Mouse (Mus musculus): ENCODE data around the gene Chid1.
A peak's percentile ranks its signal among the peaks of the same experiment; 100 is the strongest.

The Chid1 gene

DNA sequence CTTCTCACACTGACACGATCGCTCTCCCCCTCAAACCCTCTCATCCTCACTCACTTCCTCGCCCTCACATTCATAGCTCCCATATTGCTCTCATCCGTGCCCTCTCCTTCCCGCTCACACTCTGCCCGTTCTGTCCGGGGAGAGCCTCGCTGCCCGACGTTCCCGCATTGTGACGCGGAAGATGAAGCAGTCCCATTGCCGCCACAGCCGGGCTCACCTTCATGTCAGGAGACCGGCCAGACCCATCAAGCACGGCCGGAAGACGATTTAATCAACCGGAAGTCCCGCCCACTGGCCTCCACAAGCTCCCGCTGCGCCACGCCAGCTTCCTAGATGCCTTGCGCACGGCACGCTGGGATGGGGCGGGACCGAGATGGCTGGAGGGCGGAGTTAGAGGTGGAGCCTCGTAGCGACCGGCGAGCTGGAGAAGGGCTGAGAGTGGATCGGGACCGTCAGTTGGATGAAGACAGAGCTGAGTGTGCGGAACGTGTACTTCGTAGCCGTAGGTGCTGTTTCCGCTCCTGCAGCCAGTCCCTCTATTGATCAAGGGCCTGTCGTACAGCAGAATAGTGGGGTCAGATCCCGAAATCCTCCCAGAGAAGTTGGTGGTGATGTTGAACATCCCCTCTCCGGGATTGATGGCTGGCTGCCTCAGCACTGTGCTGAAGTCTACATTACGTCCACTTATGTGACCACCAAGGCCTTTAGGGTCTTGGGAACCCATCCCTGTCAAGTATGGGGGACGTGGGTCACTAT, at the start of gene Chid1:
Chid1 (minus strand) TSS at position 302 of the 756 bp plus-strand sequence.
- DNase-seq (ENCODE audit: low spot score in 2 of 2): peak; percentile 99 to 100

DNA sequence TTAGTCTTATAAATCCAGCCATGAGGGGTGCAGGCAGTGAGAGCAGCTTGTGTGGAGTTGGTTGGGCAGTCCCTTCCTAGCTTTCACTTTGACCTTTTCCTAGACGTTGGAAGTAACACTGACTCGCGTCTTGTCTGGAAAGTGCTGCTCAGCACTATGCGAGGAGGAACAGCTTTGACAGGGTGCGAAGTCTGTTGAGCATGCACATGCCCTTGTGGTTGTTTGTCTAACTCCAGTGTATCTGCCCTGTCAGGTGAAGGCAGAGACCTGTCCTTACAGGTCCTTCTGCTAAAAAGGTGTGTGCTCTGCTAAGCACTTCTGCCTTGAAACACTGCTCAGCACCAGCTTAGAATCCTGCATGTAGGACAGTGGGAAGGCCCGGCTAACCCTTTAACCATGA, 49.2 kb upstream of the Chid1 start:
- no peak for DNase-seq (ENCODE audit: low spot score in 2 of 2)

DNA sequence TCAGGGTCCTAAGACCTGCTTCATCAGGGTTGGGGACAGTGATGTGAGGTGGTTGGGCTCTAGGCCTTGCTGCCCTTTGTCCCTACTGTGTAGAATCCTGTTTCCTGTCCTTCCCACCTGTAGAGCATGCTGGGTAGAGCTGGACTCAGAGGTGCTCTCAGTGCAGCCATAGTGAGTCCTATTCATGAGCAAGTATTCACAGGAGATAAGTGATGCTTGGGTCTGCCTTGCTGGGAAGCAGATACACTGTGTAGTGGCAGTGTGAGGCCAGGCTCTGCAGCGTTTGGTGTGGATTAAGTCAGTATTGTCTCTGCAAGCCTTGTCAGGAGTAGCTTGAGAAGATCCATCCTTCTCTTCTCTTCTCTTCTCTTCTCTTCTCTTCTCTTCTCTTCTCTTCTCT, 46.2 kb upstream of the Chid1 start:
- DNase-seq (ENCODE audit: low spot score in 2 of 2): no peak

DNA sequence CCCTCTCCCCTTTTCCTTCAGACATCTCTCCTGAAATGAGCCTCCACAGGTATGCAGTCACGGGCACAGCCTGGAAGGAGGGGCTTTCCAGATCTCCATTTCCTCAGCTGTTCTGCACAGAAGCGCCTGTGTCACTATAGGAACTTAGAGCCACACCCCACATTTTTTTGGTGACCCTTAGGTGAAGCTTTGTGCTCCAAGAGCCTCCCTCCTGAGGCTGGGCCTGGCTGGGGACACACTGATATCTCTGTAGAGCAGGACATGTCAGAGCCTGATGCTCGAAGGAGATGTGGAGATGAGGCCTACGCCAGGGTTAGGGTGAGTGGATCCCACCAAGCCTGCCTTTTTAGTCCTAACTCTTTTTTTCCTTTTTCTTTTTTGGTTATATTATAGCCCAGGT, 45.6 kb upstream of the Chid1 start:
- peak; percentile 77 to 80 for DNase-seq (ENCODE audit: low spot score in 2 of 2)

DNA sequence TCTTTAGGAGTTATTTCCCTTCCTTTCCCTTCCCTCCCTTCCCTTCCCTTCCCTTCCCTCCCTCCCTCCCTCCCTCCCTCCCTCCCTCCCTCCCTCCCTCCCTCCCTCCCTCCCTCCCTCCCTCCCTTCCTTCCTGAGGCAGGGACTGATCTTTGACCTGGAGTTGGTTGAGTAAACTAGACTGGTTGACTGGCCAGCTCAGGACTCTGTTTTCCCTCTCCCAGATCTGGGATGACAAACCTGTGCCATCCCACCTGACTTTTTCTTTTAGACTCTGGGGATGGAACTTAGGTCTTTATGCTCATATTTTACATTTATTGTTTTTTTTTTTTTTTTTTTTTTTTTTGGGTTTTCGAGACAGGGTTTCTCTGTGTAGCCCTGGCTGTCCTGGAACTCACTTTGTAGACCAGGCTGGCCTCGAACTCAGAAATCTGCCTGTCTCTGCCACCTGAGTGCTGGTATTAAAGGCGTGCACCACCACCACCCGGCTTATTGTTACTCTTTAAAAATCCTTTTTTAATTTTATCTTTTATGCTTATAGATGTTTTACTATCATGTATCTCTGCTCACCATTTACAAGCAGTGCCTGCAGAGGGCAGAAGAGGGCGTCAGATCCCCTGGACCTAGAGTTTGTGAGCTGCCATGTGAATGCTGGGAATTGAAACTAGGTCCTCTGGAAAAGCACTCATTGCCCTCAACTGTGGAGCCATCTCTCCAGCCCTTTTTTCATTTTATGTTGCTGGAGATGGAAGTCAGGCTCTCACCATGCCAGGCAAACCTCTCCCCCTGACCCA, 44.6 kb upstream of the Chid1 start:
- peak in 1 of 2 experiments; percentile 53 for DNase-seq (ENCODE audit: low spot score in 2 of 2)

DNA sequence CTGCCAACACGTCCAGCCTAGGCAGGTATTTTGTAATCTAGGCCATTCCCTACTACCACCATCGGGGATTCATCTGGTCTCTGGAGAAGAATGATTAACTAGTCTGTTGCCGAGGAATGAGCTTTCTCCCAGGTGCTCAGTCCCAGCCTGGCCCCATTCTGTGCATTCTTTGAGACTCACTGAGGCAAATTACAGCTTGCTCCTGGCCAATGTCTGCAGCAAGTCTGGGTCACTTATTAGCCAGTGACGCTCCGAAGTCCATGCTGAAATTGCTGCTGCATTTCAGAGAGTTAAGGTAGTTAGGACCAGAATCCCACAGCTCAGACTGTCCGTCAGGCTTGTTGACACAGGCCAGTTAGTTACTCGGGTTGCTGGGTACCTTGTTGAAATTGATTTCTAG, 41.7 kb upstream of the Chid1 start:
- no peak for DNase-seq (ENCODE audit: low spot score in 2 of 2)

DNA sequence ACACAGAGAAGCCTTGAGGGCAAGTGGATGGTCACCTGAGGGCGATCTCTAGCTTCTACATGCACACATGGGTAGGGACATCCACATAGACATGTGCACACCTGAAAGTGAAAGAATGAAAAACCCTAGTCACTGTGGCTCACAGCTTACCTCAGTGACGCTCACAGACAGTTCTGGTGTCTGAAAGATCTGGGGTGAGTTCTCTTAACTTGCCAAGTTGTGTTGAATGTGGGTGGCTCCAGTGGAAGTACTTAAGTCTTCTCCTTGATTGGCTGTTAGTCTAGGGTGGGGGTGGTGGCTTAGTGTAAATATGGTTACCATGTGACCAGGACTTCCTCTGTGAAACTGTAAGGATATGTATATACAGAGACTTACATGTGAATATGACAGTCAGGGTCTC, 39.3 kb upstream of the Chid1 start:
- DNase-seq (ENCODE audit: low spot score in 2 of 2): no peak

DNA sequence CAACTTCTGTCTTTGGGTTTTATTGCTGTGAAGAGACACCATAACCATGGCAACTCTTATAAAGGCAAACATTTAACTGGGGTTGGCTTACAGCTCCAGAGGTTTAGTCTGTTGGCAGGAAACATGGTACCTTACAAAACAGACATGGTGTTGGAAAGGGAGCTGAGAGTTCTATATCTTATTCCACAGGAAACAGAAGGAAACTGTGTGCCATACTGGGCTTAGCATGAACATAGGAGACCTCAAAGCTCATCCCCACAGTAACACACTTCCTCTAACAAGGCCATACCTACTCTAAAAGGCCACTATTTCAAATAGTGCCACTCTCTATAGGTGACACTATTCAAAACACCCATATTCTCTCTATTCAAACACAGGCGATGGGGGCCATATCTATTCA, 38.9 kb upstream of the Chid1 start:
- no peak for DNase-seq (ENCODE audit: low spot score in 2 of 2)

DNA sequence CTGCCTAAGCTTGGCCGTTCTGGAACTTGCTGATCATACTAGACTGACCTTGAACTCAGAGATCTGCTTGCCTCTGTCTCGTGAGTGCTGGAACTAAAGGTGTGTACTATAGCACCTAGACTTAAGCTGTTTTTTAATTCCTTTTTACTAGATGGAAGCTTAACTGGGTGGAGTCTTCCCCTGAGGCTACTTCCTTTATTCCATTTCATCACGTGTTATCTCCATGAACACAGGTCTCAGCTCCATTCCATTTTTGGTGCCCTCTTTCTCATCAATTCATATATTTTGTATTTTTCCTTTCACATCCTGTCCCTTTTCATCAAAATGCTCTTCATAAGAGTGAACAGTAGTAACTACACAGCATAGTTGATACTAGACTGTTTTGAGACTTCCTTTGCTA, 38.1 kb upstream of the Chid1 start:
- DNase-seq (ENCODE audit: low spot score in 2 of 2): no peak

DNA sequence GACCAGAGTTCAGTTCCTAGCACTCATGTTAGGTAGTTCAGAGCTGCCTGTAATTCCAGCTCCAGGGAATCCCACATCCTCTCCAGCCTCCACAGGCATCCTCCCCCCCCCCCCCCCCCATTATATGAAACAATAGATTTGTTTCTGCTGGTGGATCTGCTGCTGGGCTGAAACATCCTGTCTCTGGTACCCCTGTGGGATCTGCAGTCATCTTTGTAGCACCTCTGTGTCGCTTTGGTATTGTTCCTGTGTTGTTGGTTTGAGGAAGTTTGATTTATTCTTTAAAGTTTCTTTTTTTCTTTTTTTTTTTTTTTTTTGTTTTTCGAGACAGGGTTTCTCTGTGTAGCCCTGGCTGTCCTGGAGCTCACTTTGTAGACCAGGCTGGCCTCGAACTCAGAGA, 35.8 kb upstream of the Chid1 start:
- DNase-seq (ENCODE audit: low spot score in 2 of 2): no peak

DNA sequence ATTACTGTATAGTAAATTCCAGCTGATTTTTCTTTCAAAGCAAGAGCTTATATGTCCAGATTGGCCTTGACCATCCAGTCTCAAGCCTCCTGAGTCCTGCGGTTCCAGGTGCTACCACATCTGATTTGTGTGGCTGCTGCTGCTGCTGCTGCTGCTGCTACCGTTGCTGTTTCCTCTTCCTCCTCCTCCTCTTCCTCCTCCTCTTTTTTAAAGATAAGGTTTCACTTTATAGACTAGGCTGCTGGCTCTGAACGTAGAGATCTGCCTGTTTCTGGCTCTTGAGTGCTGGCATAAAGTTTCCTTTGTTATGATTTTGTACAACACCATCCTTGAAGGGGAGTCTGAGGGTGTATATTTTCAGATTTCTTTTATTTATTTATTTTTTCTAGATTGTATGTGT, 34.4 kb upstream of the Chid1 start:
- no peak for DNase-seq (ENCODE audit: low spot score in 2 of 2)

DNA sequence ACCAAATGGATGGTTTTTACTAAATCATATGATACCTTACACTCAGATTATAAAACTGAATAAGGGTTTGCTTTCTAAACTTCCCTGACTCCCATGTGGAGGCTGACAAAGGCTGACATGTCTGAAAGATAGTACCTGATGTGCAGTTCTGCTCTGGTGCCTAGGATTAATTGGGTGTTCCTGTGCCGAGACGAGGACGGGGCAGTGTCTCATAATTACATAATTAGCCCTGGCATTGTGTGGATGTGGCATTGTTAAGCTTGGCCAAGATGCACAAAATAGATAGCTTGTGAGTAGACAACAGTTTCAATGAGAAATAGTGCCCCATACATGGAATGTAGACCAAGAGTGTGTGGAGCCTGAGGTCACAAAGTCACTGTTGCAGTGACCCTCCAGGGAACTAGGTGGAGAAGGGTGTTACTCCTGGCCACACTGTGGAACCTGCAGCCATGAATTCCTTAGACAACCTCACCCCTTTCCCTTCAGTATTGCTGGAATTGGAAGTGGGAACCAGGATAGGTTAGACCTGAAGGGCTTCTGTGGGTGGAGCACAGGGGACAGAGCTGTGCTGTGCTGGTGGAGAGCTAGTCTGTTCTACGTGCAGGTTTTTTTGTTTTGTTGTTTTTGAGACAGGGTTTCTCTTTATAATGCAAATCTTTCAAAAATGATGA, 31.1 kb upstream of the Chid1 start:
- DNase-seq (ENCODE audit: low spot score in 2 of 2): no peak

DNA sequence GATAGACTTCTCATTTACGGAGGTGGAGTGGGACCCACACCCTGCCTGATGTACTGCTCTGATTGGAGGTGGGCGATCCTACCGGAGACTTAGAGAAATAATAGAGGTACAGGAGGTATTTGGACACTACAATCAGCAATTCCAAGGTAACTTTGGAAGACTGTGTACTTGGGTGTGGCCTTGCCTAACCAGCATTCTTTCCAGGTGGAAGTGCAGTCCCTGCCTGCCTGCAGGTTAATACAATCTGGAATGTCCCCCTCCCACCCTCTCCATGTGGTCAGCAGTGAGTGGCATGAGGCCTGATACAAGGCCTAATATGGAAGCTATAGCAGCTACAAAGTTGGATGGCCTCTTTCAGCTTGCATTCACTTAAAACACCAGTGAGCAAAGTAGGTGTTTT, 30.3 kb upstream of the Chid1 start:
- no peak for DNase-seq (ENCODE audit: low spot score in 2 of 2)

DNA sequence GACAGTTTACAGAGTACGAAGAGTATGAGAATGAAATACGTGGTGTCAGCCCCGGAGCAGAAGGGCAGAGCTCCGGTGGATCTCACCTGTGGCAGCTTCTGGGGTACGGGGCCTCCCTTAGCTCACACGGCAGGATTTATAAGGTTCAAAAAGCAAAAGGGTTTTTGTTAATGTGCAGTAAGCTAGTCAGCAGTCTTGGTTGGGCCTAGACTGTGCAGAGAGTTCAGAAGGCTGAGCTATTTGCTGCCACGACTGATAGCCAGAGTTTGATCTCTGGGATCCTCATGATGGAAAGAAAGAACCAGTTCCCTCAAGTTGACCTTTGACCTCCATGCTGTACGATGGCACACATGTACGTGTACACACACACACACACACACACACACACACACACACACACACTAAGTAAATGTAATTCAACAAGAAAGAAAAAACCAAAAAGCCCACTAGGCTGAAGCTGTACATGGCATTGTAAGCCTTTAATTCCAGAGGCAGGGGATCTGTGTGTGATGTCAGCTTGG, 29.7 kb upstream of the Chid1 start:
- no peak for DNase-seq (ENCODE audit: low spot score in 2 of 2)

DNA sequence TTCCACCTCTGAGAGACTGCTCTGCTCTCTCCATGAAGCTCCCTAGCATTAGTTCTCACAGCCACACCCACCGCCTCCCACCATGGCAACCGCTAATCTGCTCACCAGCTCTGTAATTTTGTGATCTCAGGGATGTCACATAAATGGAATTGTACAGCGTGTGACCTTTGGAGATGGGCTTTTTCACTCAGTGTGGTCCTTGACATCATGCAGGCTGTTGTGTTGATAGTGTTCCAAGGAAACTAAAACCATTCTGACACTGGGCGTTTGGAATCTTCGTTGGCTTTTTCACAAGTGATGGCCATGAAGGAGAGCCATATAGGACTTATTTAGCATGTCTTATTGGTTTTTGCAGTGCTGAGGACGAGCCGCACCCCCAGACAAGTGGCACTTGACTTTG, 26.9 kb upstream of the Chid1 start:
- no peak for DNase-seq (ENCODE audit: low spot score in 2 of 2)

DNA sequence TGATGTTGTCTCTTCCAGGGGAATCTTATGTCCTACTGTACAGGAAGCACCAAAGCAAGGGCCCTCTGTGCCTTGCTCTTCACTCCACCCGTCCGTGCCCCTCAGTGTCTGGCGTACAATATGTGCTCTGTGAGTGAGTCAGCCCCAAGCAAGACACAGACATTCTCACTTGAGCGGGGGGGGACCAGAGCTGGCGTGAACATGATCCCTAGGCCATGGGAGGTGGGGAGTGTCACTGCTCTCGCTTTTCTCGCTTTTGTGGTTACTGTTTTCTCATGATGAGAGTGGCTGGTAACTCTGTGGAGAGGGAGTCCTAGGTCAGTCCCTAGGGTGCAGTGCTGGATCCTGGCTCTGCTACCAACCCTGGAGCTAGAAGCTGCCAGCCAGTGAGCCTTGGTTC, 24.9 kb upstream of the Chid1 start:
- no peak for DNase-seq (ENCODE audit: low spot score in 2 of 2)

DNA sequence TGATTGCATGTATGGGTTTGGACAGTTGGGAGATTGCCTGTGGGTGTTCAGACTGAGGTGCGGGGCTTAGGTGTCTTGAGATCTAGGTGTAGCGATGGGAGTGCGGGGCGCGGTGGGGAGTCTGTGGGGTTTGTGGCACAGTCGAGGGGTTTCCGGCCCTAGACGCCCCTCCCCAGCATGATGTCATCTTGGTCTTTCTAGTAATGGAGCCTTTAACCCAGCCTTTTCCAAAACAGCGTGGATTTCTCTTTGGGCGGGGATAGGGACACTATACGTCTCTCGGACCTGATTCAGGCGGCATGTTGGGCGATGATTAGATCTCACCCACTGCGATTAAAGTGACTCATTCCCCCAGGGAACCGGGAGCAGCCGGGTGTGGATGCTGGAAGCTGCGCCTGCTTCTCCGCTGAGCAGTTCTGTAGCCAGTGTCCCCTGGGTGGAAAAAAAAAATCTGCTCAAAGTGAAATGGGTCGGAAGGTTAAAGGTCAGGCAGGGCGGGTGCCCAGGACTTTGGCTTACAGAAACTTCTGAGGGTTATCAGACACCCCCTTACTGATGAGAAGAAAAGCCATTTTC, 23.3 kb upstream of the Chid1 start:
- peak in 1 of 2 experiments; percentile 34 for DNase-seq (ENCODE audit: low spot score in 2 of 2)

DNA sequence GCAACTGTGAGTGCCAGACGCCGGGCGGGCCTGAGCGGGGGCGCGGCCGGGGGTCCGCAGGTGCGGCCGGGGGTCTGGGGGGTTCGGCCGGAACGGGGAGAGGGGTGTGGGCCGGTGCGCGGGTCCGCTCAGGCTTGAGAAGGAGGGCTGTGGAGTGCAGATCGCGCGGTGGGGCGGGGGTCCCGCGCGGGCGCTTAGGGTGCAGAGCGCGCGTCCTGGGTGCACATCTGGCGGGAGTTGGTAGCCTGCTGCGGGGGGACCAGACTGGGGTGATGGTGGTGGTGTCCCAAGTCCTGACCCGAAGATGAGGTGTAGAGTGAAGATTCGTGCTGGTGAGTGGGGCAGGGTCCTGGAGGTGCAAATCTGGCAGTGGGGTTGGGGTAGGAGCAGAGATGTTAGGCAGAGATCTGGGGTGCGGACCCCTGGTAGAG, 22.8 kb upstream of the Chid1 start:
- DNase-seq (ENCODE audit: low spot score in 2 of 2): no peak

DNA sequence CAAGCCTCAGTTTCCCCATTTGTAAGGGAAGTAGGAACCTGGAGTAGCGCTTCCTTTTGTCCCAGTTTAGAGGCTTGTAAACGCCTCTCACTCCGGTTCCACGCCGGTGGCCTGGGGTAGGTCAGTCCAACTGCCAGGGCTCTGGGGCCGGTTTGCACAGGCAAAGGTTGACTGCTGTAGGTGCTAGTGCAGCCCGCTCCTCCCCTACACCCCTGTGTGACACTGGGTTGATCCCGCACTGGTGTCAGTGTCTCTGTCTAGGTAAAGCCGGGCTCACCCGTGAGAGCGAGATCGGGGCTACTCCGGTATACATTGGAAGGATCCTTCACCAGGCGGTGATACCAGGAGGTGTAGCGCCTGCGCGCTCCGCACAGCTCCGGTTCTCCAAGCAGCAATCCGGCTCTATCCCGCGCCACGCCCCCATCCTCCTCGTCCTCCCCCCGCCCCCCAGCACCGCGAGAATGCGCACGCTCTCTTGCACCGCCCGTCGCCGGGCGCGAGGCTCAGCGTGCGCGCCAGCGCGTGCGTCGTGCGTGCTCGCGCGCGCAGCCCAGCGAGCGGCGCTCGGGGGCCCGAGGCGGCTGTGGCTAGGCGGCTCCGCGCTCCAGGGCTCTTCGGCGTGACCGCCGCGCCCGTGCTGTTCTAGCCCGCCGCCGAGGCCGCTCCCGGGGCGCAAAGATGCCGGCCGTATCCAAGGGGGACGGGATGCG, 22.2 kb upstream of the Chid1 start, which contains the start of gene Ap2a2:
Ap2a2 (plus strand) TSS at position 492 of the 710 bp plus-strand sequence.
- DNase-seq (ENCODE audit: low spot score in 2 of 2): peak; percentile 91 to 96

DNA sequence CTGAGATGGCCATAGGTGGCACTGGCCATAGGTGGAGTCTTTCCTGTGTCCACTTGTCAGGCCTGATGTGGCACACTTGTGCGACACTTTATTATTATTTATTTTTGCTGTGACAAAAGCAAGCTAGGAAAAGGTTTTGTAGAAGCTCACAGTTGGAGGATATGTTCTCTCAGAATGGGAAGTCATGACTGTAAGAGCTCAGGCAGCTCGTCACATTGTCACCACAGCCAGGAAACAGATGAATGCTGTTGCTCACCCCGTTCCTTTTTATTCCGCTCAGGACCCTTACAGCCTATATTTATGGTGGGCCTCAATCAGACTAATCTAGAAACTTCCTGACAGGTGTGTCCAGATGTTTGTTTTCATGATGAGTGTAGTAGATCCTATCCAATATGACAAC, 20.8 kb upstream of the Chid1 start:
- no peak for DNase-seq (ENCODE audit: low spot score in 2 of 2)

DNA sequence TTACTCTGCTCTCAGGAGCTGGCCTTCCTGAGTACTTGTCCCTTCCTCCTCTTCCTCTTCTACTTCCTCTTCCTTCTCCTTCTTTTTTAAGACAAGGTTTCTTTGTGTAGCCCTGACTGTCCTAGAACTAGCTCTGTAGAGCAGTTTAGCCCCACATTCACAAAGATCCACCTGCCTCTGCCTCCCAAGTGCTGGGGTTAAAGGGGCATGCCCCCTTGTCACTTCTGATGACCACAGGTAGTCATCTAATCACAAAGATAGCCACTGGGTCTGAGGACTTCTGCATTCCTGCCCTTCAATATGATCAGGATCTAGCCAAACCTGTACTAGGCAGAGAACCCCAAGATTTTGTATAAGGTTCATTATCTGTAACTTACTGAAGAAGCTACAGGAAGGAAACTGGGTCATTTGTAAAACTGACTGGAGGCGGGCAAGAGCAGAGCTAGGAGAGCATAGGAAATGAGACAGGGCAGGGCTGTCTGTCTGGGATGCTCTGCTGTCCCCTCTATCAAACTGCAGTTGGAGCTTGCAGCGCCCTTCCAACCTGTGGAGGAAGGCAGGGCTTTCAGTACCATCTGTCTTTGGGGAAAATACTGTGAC, 20.2 kb upstream of the Chid1 start:
- DNase-seq (ENCODE audit: low spot score in 2 of 2): no peak
